Mouse (Mus musculus) bone marrow macrophage, adult 2 months (primary cell): Measurements from ENCODE around the gene M6pr.

Experiments used
- CTCF ChIP-seq: IDR thresholded peaks from 2 replicates; pipeline ENCODE4 v1.5.1; 2012; ENCODE audit warnings: low read depth, mild to moderate bottlenecking, low read length, moderate library complexity
- POLR2A ChIP-seq: IDR thresholded peaks from 2 replicates; pipeline ENCODE4 v1.6.1; 2012; ENCODE audit warnings: mild to moderate bottlenecking, low read depth, low read length, borderline replicate concordance

DNA sequence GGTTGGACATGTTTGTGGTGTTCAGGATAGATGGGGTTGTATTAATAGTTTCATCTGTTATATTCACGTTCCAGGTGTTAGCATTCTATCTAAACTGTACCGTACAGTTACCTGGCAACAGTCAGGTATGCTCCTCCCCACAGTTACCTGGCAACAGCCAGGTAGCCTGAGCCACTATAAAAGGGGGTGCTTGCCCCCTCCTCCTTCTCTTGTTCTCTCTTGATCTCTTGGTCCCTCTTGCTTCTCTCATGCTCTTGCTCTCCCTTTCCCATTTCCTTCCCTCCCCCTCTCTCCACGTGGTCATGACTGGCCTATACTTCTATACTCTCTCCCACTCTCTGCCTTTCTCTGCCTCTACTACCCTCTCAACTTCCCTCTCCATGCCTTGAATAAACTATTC is 57.2 kb downstream of the M6pr start:
- TF ChIP-seq POLR2A (no peak), CTCF (no peak)
